10 mouse cellular contexts compared by ENCODE assay signal in the genomic region with DNA sequence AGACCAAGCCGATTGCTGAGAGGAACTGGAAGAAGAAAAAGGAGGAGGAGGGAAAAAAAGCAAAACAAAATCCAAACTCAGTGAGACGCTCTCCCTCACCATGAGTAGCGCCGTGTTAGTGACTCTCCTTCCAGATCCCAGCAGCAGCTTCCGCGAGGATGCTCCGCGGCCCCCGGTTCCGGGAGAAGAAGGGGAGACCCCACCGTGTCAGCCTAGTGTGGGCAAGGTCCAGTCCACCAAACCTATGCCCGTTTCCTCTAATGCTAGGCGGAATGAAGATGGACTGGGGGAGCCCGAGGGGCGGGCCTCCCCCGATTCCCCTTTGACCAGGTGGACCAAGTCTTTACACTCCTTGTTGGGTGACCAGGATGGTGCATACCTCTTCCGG. TPM values are rescaled to one million over a fixed set of nuclear protein-coding genes. Genes with fewer than 3 reads are reported as not detected.
DNase-seq lines count a peak whose midpoint lies in the region; ATAC-seq and TF ChIP-seq lines count a peak whose summit lies in the region.
"Had no signal": no experiment of that assay in that cellular context is flagged by ENCODE, and none has a peak within 500 bp of the region (broad histone marks: within the 10 kb centered on the region; RNA-seq: fewer than 3 reads in every experiment).

No protein-coding gene starts in this region.

- no peak for TF ChIP-seq CTCF in liver, adult 2 months (IDR thresholded peaks at IDR 0.05; ENCODE audit: low read depth, low read length)

- peak overlapping the region; percentile 86 for H3K4me2 ChIP-seq in forebrain, embryonic 13.5 days
- peak overlapping the region; percentile 88 for H3K4me2 ChIP-seq in limb, embryonic 12.5 days
- peak overlapping the region; percentile 92 for H3K4me2 ChIP-seq in neural tube, embryonic 15.5 days

- no peak for DNase-seq in liver, adult 2 months (ENCODE audit: extremely low read depth, low read depth, low spot score)
- DNase-seq in liver: no peak
- DNase-seq in frontal cortex, postnatal 14 days (ENCODE audit: low spot score in 2 of 2): no peak
- no peak for DNase-seq in yolk sac, embryonic 10.5 days (ENCODE audit: low spot score)
- DNase-seq in layer of hippocampus, adult 18-20 months (ENCODE audit: low spot score in 2 of 2): no peak
- DNase-seq: cerebellum, postnatal 25 days; kidney, postnatal 36 days had no signal

- peaks cover 13% of the 10 kb centered on the region; the same call in 1 of the 2 replicates for H3K79me2 ChIP-seq in liver, adult 2 months (ENCODE audit: control insufficient read depth, insufficient read depth, low read length)

- H3K27ac ChIP-seq in liver, adult 2 months (replicated peaks; ENCODE audit: insufficient read depth, low read depth, low read length): no peak overlapping the region; the same call in 1 of the 2 replicates
- H3K27ac ChIP-seq in forebrain, embryonic 13.5 days: peak overlapping the region; percentile 100
- H3K27ac ChIP-seq in limb, embryonic 12.5 days: peak overlapping the region; percentile 99
- peak overlapping the region; percentile 98 for H3K27ac ChIP-seq in neural tube, embryonic 15.5 days (replicated peaks)

- TF ChIP-seq POLR2A in liver, adult 2 months (IDR thresholded peaks at IDR 0.05; ENCODE audit: extremely low read depth, insufficient read depth, low read length): no peak

- peaks cover 7% of the 10 kb centered on the region for H3K4me1 ChIP-seq in liver, adult 2 months (ENCODE audit: control insufficient read depth, insufficient read depth, low read length)
- peaks cover 63% of the 10 kb centered on the region for H3K4me1 ChIP-seq in forebrain, embryonic 13.5 days
- peaks cover 68% of the 10 kb centered on the region for H3K4me1 ChIP-seq in limb, embryonic 12.5 days (replicated peaks)
- H3K4me1 ChIP-seq in neural tube, embryonic 15.5 days: peaks cover 74% of the 10 kb centered on the region

- H3K4me3 ChIP-seq in liver, adult 2 months (ENCODE audit: insufficient read depth, low read depth, low read length): peak overlapping the region; percentile 27
- H3K4me3 ChIP-seq in forebrain, embryonic 13.5 days: peak overlapping the region; percentile 93
- peak overlapping the region; percentile 92 for H3K4me3 ChIP-seq in limb, embryonic 12.5 days (replicated peaks)
- H3K4me3 ChIP-seq in neural tube, embryonic 15.5 days (replicated peaks): peak overlapping the region; percentile 94

- no peaks in the 10 kb centered on the region for H3K9me3 ChIP-seq in forebrain, embryonic 13.5 days (replicated peaks)
- no peaks in the 10 kb centered on the region for H3K9me3 ChIP-seq in limb, embryonic 12.5 days
- H3K9me3 ChIP-seq in neural tube, embryonic 15.5 days (replicated peaks): no peaks in the 10 kb centered on the region

- H3K36me3 ChIP-seq in liver, adult 2 months (ENCODE audit: control insufficient read depth, insufficient read depth, low read length): no peaks in the 10 kb centered on the region
- H3K36me3 ChIP-seq in forebrain, embryonic 13.5 days (ENCODE audit: poor library complexity, severe bottlenecking): peaks cover 4% of the 10 kb centered on the region
- H3K36me3 ChIP-seq in limb, embryonic 12.5 days: peaks cover 20% of the 10 kb centered on the region; the same call in 1 of the 2 replicates
- no peaks in the 10 kb centered on the region for H3K36me3 ChIP-seq in neural tube, embryonic 15.5 days

- 37% methylated on average over 17 of the region's 17 CpGs for WGBS in liver, adult 2 months
- WGBS in forebrain, embryonic 13.5 days: 2% methylated on average over 17 of the region's 17 CpGs
- 0% methylated on average over 16 of the region's 17 CpGs for WGBS in limb, embryonic 12.5 days
- WGBS in neural tube, embryonic 15.5 days: 5% methylated on average over 17 of the region's 17 CpGs

- peak overlapping the region; percentile 41; the same call in 1 of the 2 replicates for H3K9ac ChIP-seq in liver, adult 2 months (ENCODE audit: low read depth, low read length)
- peak overlapping the region; percentile 95 for H3K9ac ChIP-seq in forebrain, embryonic 13.5 days
- H3K9ac ChIP-seq in limb, embryonic 12.5 days (replicated peaks): peak overlapping the region; percentile 95
- peak overlapping the region; percentile 92 for H3K9ac ChIP-seq in neural tube, embryonic 15.5 days (replicated peaks)

- no peaks in the 10 kb centered on the region for H3K27me3 ChIP-seq in liver, adult 2 months (ENCODE audit: control insufficient read depth, insufficient read depth, low read length)
- H3K27me3 ChIP-seq in forebrain, embryonic 13.5 days: no peaks in the 10 kb centered on the region
- no peaks in the 10 kb centered on the region for H3K27me3 ChIP-seq in limb, embryonic 12.5 days
- H3K27me3 ChIP-seq in neural tube, embryonic 15.5 days (replicated peaks): no peaks in the 10 kb centered on the region

- no peak for ATAC-seq in forebrain, embryonic 13.5 days
- no peak for ATAC-seq in limb, embryonic 12.5 days (ENCODE audit: insufficient number of reproducible peaks, insufficient read depth, low FRiP score, low TSS enrichment, low read depth)
- ATAC-seq in neural tube, embryonic 15.5 days (ENCODE audit: low FRiP score): no peak

RNA-seq across cellular contexts. Expression of gene Axin2, which starts 3.0 kb away (rescaled TPM):
- total RNA-seq in liver, adult 2 months (2014; rRNA removed): 3.2 and 4.0 TPM in 2 replicates
- polyA plus RNA-seq in liver, adult 2 months (2012; rRNA removed): 5.8 TPM in 2 replicates
- 9.6 and 11.4 TPM in 2 replicates for polyA plus RNA-seq in forebrain, embryonic 13.5 days (2015; fragmentation: Nextera tagmentation; extraction: Ambion mirVana)
- 19.6 and 20.2 TPM in 2 replicates for polyA plus RNA-seq in limb, embryonic 12.5 days (2016; fragmentation: Nextera tagmentation; extraction: Ambion mirVana)
- polyA plus RNA-seq in neural tube, embryonic 15.5 days (2015; fragmentation: Nextera tagmentation; extraction: Ambion mirVana): 6.1 and 6.3 TPM in 2 replicates
- total RNA-seq in layer of hippocampus, adult 18-20 months (2021): 10 to 100 TPM; 30.6 to 33.8 TPM

Comparison
In these comparisons a context has a peak if more than half of its experiments do, and no peak if none do; other contexts are left out.
1. H3K4me3 ChIP-seq: peak in every context shown above with its lines; median percentile 94 in neural tube, embryonic 15.5 days; 93 in forebrain, embryonic 13.5 days; 92 in limb, embryonic 12.5 days; 27 in liver, adult 2 months.
2. H3K9ac ChIP-seq: peak in every context shown above with its lines; median percentile 95 in forebrain, embryonic 13.5 days; 95 in limb, embryonic 12.5 days; 92 in neural tube, embryonic 15.5 days; 41 in liver, adult 2 months.